Mouse (Mus musculus) brain, embryonic 14.5 days (tissue): Measurements from ENCODE around the gene Lhx1. TPM values are rescaled to one million over a fixed set of nuclear protein-coding genes. Genes with fewer than 3 reads are reported as not detected.

ENCODE experiments used
- DNase-seq: peaks from one replicate; pipeline ENCODE4 v3.0.0-alpha.2; 2011; ENCODE audit warnings: low read depth
- CTCF ChIP-seq: fragments of 200-500 bp; IDR thresholded peaks from 2 replicates; pipeline ENCODE4 v1.5.1; 2012; ENCODE audit warnings: inconsistent platforms, mild to moderate bottlenecking, moderate library complexity, borderline replicate concordance; ENCODE audit not compliant: insufficient read depth, insufficient read length; ENCODE audit errors: extremely low read depth
- POLR2A ChIP-seq: fragments of 200-500 bp; IDR thresholded peaks from 2 replicates; pipeline ENCODE4 v1.6.1; 2012; ENCODE audit warnings: mild to moderate bottlenecking, inconsistent platforms, borderline replicate concordance; ENCODE audit not compliant: poor library complexity, insufficient read depth, insufficient read length, severe bottlenecking; ENCODE audit errors: extremely low read depth
- polyA plus RNA-seq: library from polyadenylated mRNA; depleted of rRNA; stranded (reverse); fragments of >200 nt; gene quantifications from 2 replicates; pipeline ENCODE4 v1.2.3, GENCODE M21; 2012; rRNA removed

Gene Lhx1
- polyA plus RNA-seq, 1 experiment, result 64.4 TPM

DNA sequence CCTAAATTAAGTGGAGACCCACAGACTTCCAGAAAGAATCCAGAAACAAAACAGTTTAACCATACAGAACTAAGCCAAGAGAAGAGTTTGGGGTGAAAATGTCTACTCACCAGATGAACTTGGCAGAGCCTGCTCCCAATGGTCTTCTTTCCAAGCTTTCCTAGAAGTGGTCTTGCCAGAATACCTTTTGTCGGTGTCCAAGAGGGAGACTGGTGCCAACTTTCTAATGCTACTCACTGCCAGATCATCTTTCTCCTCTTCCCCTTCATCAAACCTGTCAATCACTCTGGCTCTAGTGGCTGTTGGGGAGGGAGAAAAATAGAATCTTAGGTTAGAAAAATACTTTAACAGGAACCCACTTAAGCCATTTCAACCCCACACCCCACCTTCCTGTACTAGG, 13.3 kb downstream of the Lhx1 start:
- no peak for DNase-seq
- TF ChIP-seq POLR2A (no peak), CTCF (no peak)

DNA sequence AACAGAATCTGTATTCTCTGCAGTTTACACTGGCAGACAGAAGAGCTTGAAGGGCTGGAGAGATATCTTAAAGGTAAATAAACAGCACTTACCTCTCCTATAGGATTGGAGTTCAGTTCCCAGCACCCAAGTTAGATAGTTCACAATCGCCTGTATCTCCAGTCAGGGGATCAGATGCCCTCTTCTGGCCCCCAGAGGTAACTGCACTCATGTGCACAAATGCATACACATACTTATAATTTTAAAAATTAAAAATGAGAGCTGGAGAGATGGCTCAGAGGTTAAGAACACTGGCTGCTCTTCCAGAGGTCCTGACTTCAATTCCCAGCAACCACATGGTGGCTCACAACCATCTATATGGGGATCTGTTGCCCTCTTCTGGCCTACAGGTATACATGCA, 21.0 kb downstream of the Lhx1 start:
- no peak for DNase-seq
- no peak for TF ChIP-seq POLR2A
- TF ChIP-seq CTCF, result peak; percentile 17; the same call in 1 of the 2 replicates

DNA sequence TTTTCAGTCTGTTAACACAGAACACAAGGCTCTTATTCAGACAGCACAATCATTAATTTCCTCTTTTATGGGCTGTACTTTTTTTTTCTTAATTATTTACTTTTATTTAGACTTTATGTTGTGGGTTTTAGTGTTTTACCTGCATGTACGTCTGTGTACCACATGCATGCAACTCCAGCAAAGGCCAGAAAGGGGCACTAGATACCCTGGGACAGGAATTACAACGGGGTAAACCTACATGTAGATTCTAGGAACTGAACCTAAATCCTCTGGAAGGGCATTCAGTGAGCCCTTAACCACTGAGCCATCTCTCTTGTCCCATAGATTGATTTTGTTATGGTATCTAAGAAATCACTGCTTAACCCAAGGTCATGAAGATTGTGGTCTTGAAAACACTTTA, 27.4 kb downstream of the Lhx1 start:
- TF ChIP-seq CTCF (peak; percentile 42; the same call in 1 of the 2 replicates), POLR2A (no peak)
- peak; percentile 37 for DNase-seq

DNA sequence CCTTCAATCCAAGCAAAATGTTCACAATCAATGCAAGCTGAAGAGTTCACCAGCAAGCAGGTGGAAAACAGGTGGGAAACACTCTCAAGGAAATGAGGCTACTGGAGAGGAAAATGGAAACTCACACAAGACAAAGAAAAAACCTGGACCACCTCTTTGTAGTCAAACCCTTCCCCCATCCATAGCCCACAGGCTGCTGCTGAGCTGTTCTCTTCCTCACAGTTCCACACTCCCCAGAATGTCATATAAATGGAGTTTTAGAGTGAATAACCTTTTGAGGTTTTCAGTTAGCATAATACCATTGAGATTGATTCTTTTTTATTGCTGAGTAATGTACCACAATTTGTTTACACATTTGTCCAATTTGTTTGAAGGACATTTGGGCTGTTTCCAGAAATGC, 28.4 kb downstream of the Lhx1 start:
- DNase-seq, result peak; percentile 60
- TF ChIP-seq CTCF (no peak), POLR2A (no peak)

DNA sequence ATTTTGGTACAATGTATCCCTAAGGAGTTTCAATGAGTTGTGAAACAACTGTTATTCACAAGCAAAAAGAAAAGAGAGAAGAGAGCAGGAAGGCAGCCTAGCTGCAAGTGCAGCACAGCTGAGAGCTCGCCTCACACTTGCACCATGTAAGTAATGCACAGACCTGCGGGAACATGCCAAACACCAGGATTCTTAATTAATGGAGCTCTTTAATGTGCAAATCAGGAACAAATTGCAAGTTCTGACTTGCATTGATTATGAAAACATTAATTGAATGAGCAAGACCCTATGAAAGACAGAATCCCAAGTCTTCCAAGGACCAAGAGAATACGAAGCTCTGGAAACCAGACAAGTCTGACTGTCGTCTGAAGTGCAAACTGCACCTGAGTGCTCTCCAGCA, 29.6 kb downstream of the Lhx1 start:
- DNase-seq, result peak; percentile 81
- TF ChIP-seq CTCF, result no peak
- TF ChIP-seq POLR2A, result no peak

DNA sequence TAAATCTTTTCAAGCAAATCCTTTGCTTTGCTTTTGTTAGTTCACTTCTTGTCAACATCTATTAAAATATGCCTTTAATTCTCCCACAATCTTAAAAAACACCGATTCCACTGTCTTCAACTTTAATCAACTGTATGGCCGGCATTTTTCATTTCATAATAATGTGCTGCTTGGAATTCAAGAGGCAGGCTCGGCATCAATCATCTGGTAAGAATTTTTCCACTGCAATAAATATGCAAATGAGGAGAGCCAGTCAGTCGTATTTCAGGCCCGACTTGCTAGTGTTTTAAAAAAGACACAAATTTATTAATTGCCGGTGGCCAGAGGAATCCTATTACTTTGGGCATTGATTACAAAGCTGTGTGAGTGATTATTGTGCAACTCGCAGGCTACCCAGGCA, 43.7 kb downstream of the Lhx1 start:
- DNase-seq, result peak; percentile 70
- TF ChIP-seq POLR2A (no peak), CTCF (no peak)

DNA sequence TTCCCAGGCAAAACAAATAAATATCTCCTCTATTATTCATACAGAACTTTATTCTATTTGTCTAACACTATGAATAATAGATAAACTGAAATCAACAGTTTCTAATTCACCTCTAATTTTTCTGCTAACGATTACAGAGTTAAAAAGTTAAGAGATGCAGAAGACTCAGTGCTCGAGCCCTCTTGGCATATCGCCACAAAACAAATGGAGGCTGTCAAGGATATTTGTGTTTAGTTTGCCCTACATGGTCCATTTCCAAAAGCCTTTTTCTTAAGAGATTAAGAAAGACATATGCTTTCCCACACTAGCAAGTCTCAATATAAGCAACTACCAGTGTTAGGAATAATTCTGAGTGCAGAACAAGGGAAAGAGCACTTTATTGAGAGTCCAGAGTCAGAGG, 44.9 kb downstream of the Lhx1 start:
- no peak for TF ChIP-seq POLR2A
- TF ChIP-seq CTCF, result no peak
- DNase-seq, result peak; percentile 41

DNA sequence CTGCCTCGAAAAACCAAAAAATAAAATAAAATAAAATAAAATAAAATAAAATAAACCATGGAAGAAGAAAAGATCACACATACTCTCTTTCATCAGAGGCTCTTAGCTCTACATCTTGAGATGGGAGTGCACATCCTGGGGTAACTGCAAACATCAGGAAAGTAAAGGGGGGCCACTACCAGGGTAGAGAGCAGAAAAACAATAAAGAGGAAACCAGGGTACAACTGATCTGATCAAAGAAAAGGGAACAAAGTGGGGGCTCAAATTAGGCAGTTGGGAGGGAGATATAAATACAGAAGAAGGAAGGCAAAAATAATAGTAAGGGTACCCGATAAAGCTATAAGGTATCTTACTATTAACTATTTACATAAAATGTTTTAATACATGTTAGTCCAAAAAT, 48.7 kb downstream of the Lhx1 start:
- DNase-seq, result no peak
- no peak for TF ChIP-seq CTCF
- no peak for TF ChIP-seq POLR2A

DNA sequence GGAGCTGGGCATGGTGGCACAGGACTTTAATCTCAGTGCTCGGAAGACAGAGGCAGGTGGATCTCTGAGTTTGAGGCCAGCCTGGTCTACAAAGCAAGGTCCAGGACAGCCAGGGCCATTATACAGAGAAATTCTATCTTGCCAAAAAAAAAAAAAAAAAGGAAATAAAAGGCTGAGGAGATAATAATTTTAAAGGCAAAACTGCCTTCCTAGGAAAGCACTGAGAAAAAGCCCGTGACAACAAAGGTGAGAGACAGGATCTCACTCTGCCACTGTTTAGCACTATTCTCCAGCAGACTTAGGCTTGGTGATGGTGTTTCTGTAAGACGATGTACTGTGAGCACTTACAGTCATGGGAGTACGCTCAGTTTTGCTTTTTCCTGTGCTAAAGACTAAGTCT, 49.3 kb downstream of the Lhx1 start:
- DNase-seq, result no peak
- no peak for TF ChIP-seq CTCF
- TF ChIP-seq POLR2A, result no peak

DNA sequence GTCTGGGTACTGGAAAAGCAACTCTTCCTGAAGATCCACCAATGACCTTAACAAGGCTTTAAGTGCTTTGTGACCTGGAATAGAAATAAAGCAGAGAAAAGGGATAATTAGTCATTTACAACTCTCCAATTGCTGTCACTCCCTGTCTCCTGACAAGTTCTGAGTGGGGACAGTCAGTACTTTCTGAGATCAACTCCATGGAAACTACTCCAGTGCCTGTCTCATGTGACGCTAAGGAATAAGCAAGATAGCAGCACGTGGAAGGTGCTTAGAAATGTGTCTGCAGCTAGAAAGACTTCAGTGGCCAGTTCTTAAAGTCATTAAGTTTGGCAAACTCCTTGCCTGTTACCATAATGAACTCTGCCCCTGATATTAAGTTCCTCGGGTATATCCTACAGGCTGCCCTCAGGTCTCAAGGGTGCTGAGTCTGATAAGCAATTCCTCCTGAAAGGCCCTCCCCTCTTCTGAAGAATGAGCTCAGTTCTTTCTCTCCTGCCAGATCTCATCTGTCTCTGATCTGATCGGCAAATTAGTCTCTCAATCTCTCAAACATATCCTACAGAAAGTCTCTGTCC, 52.2 kb downstream of the Lhx1 start:
- no peak for DNase-seq

More for the DNA sequence above, 52.2 kb downstream of the Lhx1 start:
- TF ChIP-seq POLR2A, result no peak
- no peak for TF ChIP-seq CTCF

Other genes with a start within 250 kb of the Lhx1 start
- 7.1 and 14.6 TPM in 2 replicates for gene Aatf, start 12.0 kb downstream of the Lhx1 start, polyA plus RNA-seq